Mouse (Mus musculus): ENCODE data around the gene Enah. TPM values are rescaled to one million over a fixed set of nuclear protein-coding genes. Genes with fewer than 3 reads are reported as not detected.

Gene Enah
- polyA plus RNA-seq, 1 experiment: 10.1 TPM

- 26% methylated on average over 5 of the region's 5 CpGs for WGBS
- peak overlapping the region; percentile 33 for H3K27ac ChIP-seq (ENCODE audit: insufficient read depth, low read depth, low read length)
- peak; percentile 93 for DNase-seq
- H3K36me3 ChIP-seq (ENCODE audit: control insufficient read depth, insufficient read depth, low read length): no peaks in the 10 kb centered on the region
- TF ChIP-seq POLR2A (IDR thresholded peaks at IDR 0.05; ENCODE audit: low read depth, low read length) (no peak), CTCF (conservative IDR thresholded peaks at IDR 0.05; ENCODE audit: insufficient read depth, insufficient read length, low read depth, low read length) (no peak)
- no peak overlapping the region for H3K4me3 ChIP-seq (ENCODE audit: insufficient read depth, low read depth, low read length)
- H3K27me3 ChIP-seq (replicated peaks; ENCODE audit: control insufficient read depth, insufficient read depth, low read length): no peaks in the 10 kb centered on the region
- no peaks in the 10 kb centered on the region for H3K4me1 ChIP-seq (ENCODE audit: control insufficient read depth, insufficient read depth, low read length)
Measured at GRCm38 (mm10) chr1:181860659-181861058, 159.1 kb downstream of the Enah start.

GRCm38 (mm10) chr1:181856329-181856728 is 163.5 kb downstream of the Enah start:
- H3K36me3 ChIP-seq (ENCODE audit: control insufficient read depth, insufficient read depth, low read length): no peaks in the 10 kb centered on the region
- peak; percentile 52 for DNase-seq
- no peak overlapping the region for H3K27ac ChIP-seq (ENCODE audit: insufficient read depth, low read depth, low read length)
- no peak overlapping the region for H3K4me3 ChIP-seq (ENCODE audit: insufficient read depth, low read depth, low read length)
- 86% methylated on average over 2 of the region's 2 CpGs for WGBS
- TF ChIP-seq POLR2A (IDR thresholded peaks at IDR 0.05; ENCODE audit: low read depth, low read length) (no peak), CTCF (conservative IDR thresholded peaks at IDR 0.05; ENCODE audit: insufficient read depth, insufficient read length, low read depth, low read length) (no peak)
- no peaks in the 10 kb centered on the region for H3K4me1 ChIP-seq (ENCODE audit: control insufficient read depth, insufficient read depth, low read length)
- H3K27me3 ChIP-seq (replicated peaks; ENCODE audit: control insufficient read depth, insufficient read depth, low read length): no peaks in the 10 kb centered on the region

GRCm38 (mm10) chr1:181854829-181855228 is 165.0 kb downstream of the Enah start:
- DNase-seq: no peak
- WGBS: 92% methylated on average over 2 of the region's 2 CpGs
- no peaks in the 10 kb centered on the region for H3K4me1 ChIP-seq (ENCODE audit: control insufficient read depth, insufficient read depth, low read length)
- no peak overlapping the region for H3K27ac ChIP-seq (ENCODE audit: insufficient read depth, low read depth, low read length)
- no peak for TF ChIP-seq CTCF (conservative IDR thresholded peaks at IDR 0.05; ENCODE audit: insufficient read depth, insufficient read length, low read depth, low read length)
- no peak for TF ChIP-seq POLR2A (IDR thresholded peaks at IDR 0.05; ENCODE audit: low read depth, low read length)
- H3K27me3 ChIP-seq (replicated peaks; ENCODE audit: control insufficient read depth, insufficient read depth, low read length): no peaks in the 10 kb centered on the region
- H3K36me3 ChIP-seq (ENCODE audit: control insufficient read depth, insufficient read depth, low read length): no peaks in the 10 kb centered on the region
- H3K4me3 ChIP-seq (ENCODE audit: insufficient read depth, low read depth, low read length): no peak overlapping the region

- Histone ChIP-seq H3K36me3 (ENCODE audit: control insufficient read depth, insufficient read depth, low read length) (no peaks in the 10 kb centered on the region), H3K4me3 (ENCODE audit: insufficient read depth, low read depth, low read length) (peak overlapping the region; percentile 33; the same call in 1 of the 2 replicates), H3K27ac (ENCODE audit: insufficient read depth, low read depth, low read length) (peak overlapping the region; percentile 15; the same call in 1 of the 2 replicates), H3K4me1 (ENCODE audit: control insufficient read depth, insufficient read depth, low read length) (no peaks in the 10 kb centered on the region; the same call in 1 of the 2 replicates), H3K27me3 (replicated peaks; ENCODE audit: control insufficient read depth, insufficient read depth, low read length) (no peaks in the 10 kb centered on the region)
- TF ChIP-seq CTCF (conservative IDR thresholded peaks at IDR 0.05; ENCODE audit: insufficient read depth, insufficient read length, low read depth, low read length) (no peak), POLR2A (IDR thresholded peaks at IDR 0.05; ENCODE audit: low read depth, low read length) (no peak)
- 9% methylated on average over 21 of the region's 21 CpGs for WGBS
- DNase-seq: peak; percentile 49
Measured at GRCm38 (mm10) chr1:181853081-181853736, 166.6 kb downstream of the Enah start.

DNA sequence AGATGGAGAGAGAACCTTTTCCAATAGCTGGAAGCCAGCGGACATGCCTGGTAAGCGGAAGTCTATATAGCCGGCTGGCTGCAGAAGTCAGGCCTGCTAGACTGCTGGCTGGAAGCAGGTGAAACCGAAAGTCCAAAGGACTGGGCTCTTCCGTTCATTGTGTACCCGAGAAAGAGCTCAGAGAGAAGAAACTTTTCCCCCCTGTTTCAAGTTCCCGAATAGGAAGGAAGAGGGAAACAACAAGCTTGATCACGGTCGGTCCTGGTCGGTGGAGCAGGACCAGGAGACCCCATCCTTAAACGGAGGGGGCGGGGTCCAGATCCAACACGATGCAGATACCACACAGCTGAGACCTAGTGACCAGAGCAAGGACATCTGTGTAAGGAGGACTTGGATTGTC is 167.3 kb downstream of the Enah start:
- peak overlapping the region; percentile 43 for H3K27ac ChIP-seq (ENCODE audit: insufficient read depth, low read depth, low read length)
- peak; percentile 59 for DNase-seq
- H3K4me3 ChIP-seq (ENCODE audit: insufficient read depth, low read depth, low read length): peak overlapping the region; percentile 33
- H3K27me3 ChIP-seq (replicated peaks; ENCODE audit: control insufficient read depth, insufficient read depth, low read length): no peaks in the 10 kb centered on the region
- H3K4me1 ChIP-seq (ENCODE audit: control insufficient read depth, insufficient read depth, low read length): no peaks in the 10 kb centered on the region; the same call in 1 of the 2 replicates
- H3K36me3 ChIP-seq (ENCODE audit: control insufficient read depth, insufficient read depth, low read length): no peaks in the 10 kb centered on the region
- WGBS: 27% methylated on average over 13 of the region's 13 CpGs
- TF ChIP-seq POLR2A (IDR thresholded peaks at IDR 0.05; ENCODE audit: low read depth, low read length) (no peak), CTCF (conservative IDR thresholded peaks at IDR 0.05; ENCODE audit: insufficient read depth, insufficient read length, low read depth, low read length) (no peak)

GRCm38 (mm10) chr1:181851521-181852310 is 168.1 kb downstream of the Enah start:
- DNase-seq: peak; percentile 41
- 88% methylated on average over 12 of the region's 12 CpGs for WGBS
- peaks cover 2% of the 10 kb centered on the region; the same call in 1 of the 2 replicates for H3K4me1 ChIP-seq (ENCODE audit: control insufficient read depth, insufficient read depth, low read length)
- no peak overlapping the region for H3K4me3 ChIP-seq (ENCODE audit: insufficient read depth, low read depth, low read length)
- TF ChIP-seq POLR2A (IDR thresholded peaks at IDR 0.05; ENCODE audit: low read depth, low read length): no peak
- TF ChIP-seq CTCF (conservative IDR thresholded peaks at IDR 0.05; ENCODE audit: insufficient read depth, insufficient read length, low read depth, low read length): no peak
- H3K27ac ChIP-seq (ENCODE audit: insufficient read depth, low read depth, low read length): no peak overlapping the region
- H3K36me3 ChIP-seq (ENCODE audit: control insufficient read depth, insufficient read depth, low read length): no peaks in the 10 kb centered on the region
- H3K27me3 ChIP-seq (replicated peaks; ENCODE audit: control insufficient read depth, insufficient read depth, low read length): no peaks in the 10 kb centered on the region

DNA sequence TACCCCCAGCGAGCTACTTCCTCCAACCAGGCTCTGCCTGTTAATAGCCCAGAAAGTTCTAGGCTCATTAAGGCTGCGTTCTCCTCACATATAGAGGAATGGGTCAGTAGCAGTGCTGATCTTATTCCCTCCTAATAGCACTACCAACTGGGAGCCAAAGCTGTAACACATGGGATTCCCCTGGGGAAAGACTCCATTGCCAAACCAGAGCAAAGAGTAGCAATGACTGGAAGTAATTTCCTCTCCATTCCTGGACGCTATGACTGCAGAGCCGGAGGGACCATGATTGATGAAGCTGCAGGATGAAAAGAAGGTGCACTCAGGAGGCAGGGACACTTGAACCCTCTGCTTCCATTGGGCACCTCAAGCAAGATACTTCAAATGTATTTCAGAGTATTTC is 169.3 kb downstream of the Enah start:
- peaks cover 2% of the 10 kb centered on the region; the same call in 1 of the 2 replicates for H3K4me1 ChIP-seq (ENCODE audit: control insufficient read depth, insufficient read depth, low read length)
- H3K36me3 ChIP-seq (ENCODE audit: control insufficient read depth, insufficient read depth, low read length): no peaks in the 10 kb centered on the region
- no peak overlapping the region for H3K27ac ChIP-seq (ENCODE audit: insufficient read depth, low read depth, low read length)
- no peak overlapping the region for H3K4me3 ChIP-seq (ENCODE audit: insufficient read depth, low read depth, low read length)
- TF ChIP-seq CTCF (conservative IDR thresholded peaks at IDR 0.05; ENCODE audit: insufficient read depth, insufficient read length, low read depth, low read length): no peak
- no peak for TF ChIP-seq POLR2A (IDR thresholded peaks at IDR 0.05; ENCODE audit: low read depth, low read length)
- no peak for DNase-seq
- no peaks in the 10 kb centered on the region for H3K27me3 ChIP-seq (replicated peaks; ENCODE audit: control insufficient read depth, insufficient read depth, low read length)
- 78% methylated on average over 4 of the region's 4 CpGs for WGBS
